ENCODE assay signal across 8 mouse cellular contexts in the genomic region with DNA sequence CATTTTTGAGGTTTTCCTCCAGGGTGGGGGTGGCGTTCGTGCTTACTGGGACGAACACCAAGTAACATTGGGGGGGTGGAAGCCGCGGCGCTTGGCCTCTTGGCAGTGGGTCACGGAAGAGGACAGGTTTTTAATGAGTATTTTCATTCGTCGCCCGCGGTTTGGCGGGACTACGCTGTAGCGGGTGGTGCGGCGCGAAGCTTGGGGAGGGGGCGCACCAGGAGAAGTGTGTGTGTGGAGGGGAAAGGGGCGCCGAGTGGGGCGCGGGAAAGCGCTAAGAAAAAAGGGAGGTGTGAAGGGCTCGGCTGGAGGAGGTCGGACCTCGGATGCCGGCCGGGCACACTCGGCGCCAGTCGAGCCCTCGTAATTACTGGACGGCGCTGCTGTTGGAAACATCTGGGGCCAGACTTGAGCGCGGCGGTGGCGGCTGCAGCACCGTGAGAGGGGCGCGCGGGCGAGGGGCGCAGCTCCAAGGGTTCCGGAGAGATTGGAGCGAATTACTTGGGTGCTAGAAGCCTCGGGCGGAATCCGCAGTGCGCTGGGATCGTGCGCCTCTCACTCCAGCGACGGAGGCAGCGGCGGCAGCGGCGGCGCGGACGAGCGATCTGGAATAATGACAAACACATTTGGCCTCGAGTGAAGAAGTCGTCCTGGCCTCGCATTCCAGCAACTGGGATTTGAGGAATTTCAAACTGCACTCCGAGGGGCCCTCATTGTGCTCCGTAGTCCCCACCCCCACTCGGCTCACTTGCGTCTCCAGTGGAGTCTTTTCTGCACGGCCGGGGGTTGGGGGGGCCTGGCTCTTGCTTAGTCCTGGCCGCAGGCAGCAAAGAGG. TPM values are rescaled to one million over a fixed set of nuclear protein-coding genes. Genes with fewer than 3 reads are reported as not detected.
DNase-seq lines count a peak whose midpoint lies in the region; ATAC-seq lines count a peak whose summit lies in the region.

No protein-coding gene starts in this region.

- no peak overlapping the region; the same call in 1 of the 2 replicates for H3K27ac ChIP-seq in forebrain, embryonic 14.5 days (ENCODE audit: low read depth, low read length)
- H3K27ac ChIP-seq in hindbrain, embryonic 12.5 days = peak overlapping the region; percentile 83
- H3K27ac ChIP-seq in liver, embryonic 11.5 days (ENCODE audit: low read depth, low read length) = peak overlapping the region; percentile 81

- H3K36me3 ChIP-seq in forebrain, embryonic 14.5 days (ENCODE audit: control insufficient read depth, insufficient read depth, low read length) = no peaks in the 10 kb centered on the region
- no peaks in the 10 kb centered on the region for H3K36me3 ChIP-seq in hindbrain, embryonic 12.5 days
- H3K36me3 ChIP-seq in liver, embryonic 11.5 days (ENCODE audit: control insufficient read depth, insufficient read depth, low read length) = no peaks in the 10 kb centered on the region

- ATAC-seq in forebrain, embryonic 14.5 days = no peak
- no peak for ATAC-seq in hindbrain, embryonic 12.5 days (ENCODE audit: low FRiP score)
- no peak for ATAC-seq in liver, embryonic 11.5 days (replicated peaks; ENCODE audit: low FRiP score)

- under 1% methylated on average over 72 of the region's 72 CpGs for WGBS in forebrain, embryonic 14.5 days
- WGBS in hindbrain, embryonic 12.5 days = under 1% methylated on average over 67 of the region's 72 CpGs
- WGBS in liver, embryonic 11.5 days = 2% methylated on average over 72 of the region's 72 CpGs

- peaks cover 69% of the 10 kb centered on the region for H3K27me3 ChIP-seq in forebrain, embryonic 14.5 days (replicated peaks; ENCODE audit: control insufficient read depth, insufficient read depth, low read length)
- H3K27me3 ChIP-seq in hindbrain, embryonic 12.5 days = peaks cover 80% of the 10 kb centered on the region
- H3K27me3 ChIP-seq in liver, embryonic 11.5 days (replicated peaks; ENCODE audit: control insufficient read depth, insufficient read depth, low read length) = peaks cover 86% of the 10 kb centered on the region

- peak overlapping the region; percentile 41 for H3K4me2 ChIP-seq in forebrain, embryonic 14.5 days (ENCODE audit: low read length)
- H3K4me2 ChIP-seq in hindbrain, embryonic 12.5 days (replicated peaks) = peak overlapping the region; percentile 90
- peak overlapping the region; percentile 56 for H3K4me2 ChIP-seq in liver, embryonic 11.5 days

- DNase-seq in 3134 (ENCODE audit: extremely low read depth, insufficient read length, low spot score) = peak; percentile 11
- DNase-seq in Muller cell, postnatal 12 days (ENCODE audit: inconsistent ontology term) = peak; percentile 47
- DNase-seq in forebrain, embryonic 14.5 days (ENCODE audit: low spot score) = peak; percentile 46
- DNase-seq in liver, embryonic 11.5 days (ENCODE audit: low spot score) = peak; percentile 53
- DNase-seq in retina, embryonic 14.5 days (ENCODE audit: low spot score) = peak; percentile 58
- no peak for DNase-seq in frontal cortex, adult 2 months (ENCODE audit: extremely low spot score in 1 of 2, low spot score in 1 of 2)
- DNase-seq in T-cell, adult 2 months (ENCODE audit: low spot score) = no peak

- no peaks in the 10 kb centered on the region for H3K9me3 ChIP-seq in forebrain, embryonic 14.5 days (replicated peaks; ENCODE audit: control insufficient read depth, low read length)
- H3K9me3 ChIP-seq in hindbrain, embryonic 12.5 days (replicated peaks) = no peaks in the 10 kb centered on the region
- no peaks in the 10 kb centered on the region for H3K9me3 ChIP-seq in liver, embryonic 11.5 days (ENCODE audit: control insufficient read depth, low read length)

- peak overlapping the region; percentile 24 for H3K4me3 ChIP-seq in forebrain, embryonic 14.5 days (ENCODE audit: low read depth, low read length)
- peak overlapping the region; percentile 53 for H3K4me3 ChIP-seq in hindbrain, embryonic 12.5 days
- peak overlapping the region; percentile 52 for H3K4me3 ChIP-seq in liver, embryonic 11.5 days (ENCODE audit: low read depth, low read length)

- 0 out of 2 replicates have a peak overlapping the region, but pooled peaks have one; percentile 17 for H3K9ac ChIP-seq in forebrain, embryonic 14.5 days (ENCODE audit: low read length)
- peak overlapping the region; percentile 65 for H3K9ac ChIP-seq in hindbrain, embryonic 12.5 days
- H3K9ac ChIP-seq in liver, embryonic 11.5 days (ENCODE audit: low read depth, low read length) = peak overlapping the region; percentile 66

- peaks cover 17% of the 10 kb centered on the region; the same call in 1 of the 2 replicates for H3K4me1 ChIP-seq in forebrain, embryonic 14.5 days (ENCODE audit: control insufficient read depth, insufficient read depth, low read length)
- peaks cover 56% of the 10 kb centered on the region for H3K4me1 ChIP-seq in hindbrain, embryonic 12.5 days
- H3K4me1 ChIP-seq in liver, embryonic 11.5 days (replicated peaks; ENCODE audit: control insufficient read depth, insufficient read depth, low read length) = no peaks in the 10 kb centered on the region; the same call in none of the 2 replicates

RNA-seq across cellular contexts. Expression of gene Pdgfra, which starts 0.9 kb away (rescaled TPM):
- 7.0 and 10.9 TPM in 2 replicates for polyA plus RNA-seq in forebrain, embryonic 14.5 days (2014; fragmentation: Nextera tagmentation; extraction: Ambion mirVana)
- 50.1 and 60.1 TPM in 2 replicates for polyA plus RNA-seq in hindbrain, embryonic 12.5 days (2016; fragmentation: Nextera tagmentation; extraction: Ambion mirVana)
- polyA plus RNA-seq in liver, embryonic 11.5 days (2014; fragmentation: Nextera tagmentation; extraction: Ambion mirVana) = 21.9 and 29.4 TPM in 2 replicates
- 19.2 and 24.3 TPM in 2 replicates for polyA plus RNA-seq in frontal cortex, adult 2 months (2012; rRNA removed)

Comparison
In these comparisons a context has a peak if more than half of its experiments do, and no peak if none do; other contexts are left out.
1. DNase-seq: peak in 3134 (single experiment), Muller cell, postnatal 12 days (single experiment), forebrain, embryonic 14.5 days (single experiment), liver, embryonic 11.5 days (single experiment) and retina, embryonic 14.5 days (single experiment); none in frontal cortex, adult 2 months (0 of 2) and T-cell, adult 2 months (single experiment).
2. Peak in every context shown above with its lines, with median percentiles within 50 percentile points of each other: H3K4me2 ChIP-seq, H3K4me3 ChIP-seq and H3K9ac ChIP-seq.